Mouse (Mus musculus) adrenal gland, adult 18-20 months (tissue): Measurements from ENCODE around the gene Tanc2. TPM values are rescaled to one million over a fixed set of nuclear protein-coding genes. Genes with fewer than 3 reads are reported as not detected.

ENCODE experiments used
- DNase-seq, 2 experiments: peaks; one replicate each; pipeline ENCODE4 v3.0.0; 2021 to 2022; ENCODE audit warnings: low spot score in 2 of 2
- total RNA-seq, 2 experiments: library from RNA; stranded (reverse); gene quantifications; 1 replicate in 1 of 2; 2 replicates in 1 of 2; pipeline ENCODE4 v1.2.3; 2021

Tanc2 gene
- total RNA-seq, 2 experiments from 2014 or later = 10.6 to 16.0 TPM

DNA sequence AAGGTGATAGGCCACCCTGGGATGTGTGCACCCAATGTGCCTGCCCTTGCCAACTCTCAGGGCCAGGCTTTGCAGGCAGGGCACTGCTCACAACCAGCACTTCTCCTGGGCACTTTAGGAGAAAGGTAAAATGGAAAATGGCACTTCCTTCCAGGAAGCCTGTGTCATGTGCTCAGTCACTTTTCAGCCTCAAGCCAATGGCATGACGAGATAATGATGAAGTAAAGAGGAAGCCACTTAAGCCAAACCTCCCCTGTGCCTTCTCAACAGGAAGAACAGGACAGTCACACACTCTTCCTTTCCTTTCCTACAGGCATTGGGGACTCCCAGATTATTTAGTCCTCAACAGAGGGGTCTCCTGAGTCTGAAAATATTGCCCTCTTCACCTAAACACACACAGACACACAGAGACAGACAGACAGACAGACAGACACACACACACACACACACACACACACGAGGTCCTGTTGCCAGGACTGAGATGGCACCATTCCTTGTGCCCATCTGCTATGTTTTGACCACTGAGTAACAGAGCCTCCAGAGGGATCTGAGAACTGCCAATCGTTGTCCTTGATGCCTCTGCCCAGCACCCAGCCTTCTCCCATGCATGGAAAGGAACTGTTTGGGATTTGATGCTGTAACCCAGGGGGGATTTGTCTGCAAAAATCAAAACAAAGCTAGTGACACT, 330.5 kb downstream of the Tanc2 start:
- no peak for DNase-seq

DNA sequence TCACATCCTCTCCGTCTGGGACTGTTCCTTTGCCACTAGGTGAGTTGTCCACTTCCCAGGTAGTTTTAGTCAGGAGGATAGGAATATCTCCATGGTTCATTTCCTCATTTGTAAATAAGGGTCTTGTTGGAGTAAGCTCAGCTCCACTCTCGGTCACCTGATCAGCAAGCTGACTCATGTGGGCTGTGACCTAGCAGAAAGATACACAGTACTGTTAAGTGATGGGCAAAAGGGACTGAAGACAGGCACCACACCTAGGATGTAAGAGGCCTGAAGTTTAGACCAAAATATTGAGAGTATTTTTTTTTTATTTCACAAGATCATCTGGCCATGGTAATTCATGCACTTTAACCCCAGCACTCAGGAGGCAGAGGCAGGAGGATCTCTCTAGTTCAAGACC, 331.1 kb downstream of the Tanc2 start:
- no peak for DNase-seq

DNA sequence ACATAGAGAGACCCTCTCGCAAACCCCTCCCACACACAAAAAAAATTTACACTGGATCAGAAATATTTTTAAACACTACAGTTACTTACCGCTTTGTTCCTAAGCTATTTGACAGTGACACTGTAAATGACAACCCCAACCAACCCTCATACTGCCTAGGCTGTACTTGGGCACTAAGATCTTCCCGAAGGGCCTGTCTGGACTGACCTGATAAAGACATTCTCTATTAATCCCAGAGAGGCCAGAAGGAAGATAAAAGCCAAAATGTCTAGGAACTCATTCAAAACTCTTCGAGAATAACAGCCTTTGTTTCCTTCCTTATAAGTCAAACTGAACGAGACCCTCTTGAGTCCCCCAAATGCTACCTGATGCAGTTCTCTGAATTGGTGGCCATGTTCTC, 331.5 kb downstream of the Tanc2 start:
- no peak for DNase-seq

DNA sequence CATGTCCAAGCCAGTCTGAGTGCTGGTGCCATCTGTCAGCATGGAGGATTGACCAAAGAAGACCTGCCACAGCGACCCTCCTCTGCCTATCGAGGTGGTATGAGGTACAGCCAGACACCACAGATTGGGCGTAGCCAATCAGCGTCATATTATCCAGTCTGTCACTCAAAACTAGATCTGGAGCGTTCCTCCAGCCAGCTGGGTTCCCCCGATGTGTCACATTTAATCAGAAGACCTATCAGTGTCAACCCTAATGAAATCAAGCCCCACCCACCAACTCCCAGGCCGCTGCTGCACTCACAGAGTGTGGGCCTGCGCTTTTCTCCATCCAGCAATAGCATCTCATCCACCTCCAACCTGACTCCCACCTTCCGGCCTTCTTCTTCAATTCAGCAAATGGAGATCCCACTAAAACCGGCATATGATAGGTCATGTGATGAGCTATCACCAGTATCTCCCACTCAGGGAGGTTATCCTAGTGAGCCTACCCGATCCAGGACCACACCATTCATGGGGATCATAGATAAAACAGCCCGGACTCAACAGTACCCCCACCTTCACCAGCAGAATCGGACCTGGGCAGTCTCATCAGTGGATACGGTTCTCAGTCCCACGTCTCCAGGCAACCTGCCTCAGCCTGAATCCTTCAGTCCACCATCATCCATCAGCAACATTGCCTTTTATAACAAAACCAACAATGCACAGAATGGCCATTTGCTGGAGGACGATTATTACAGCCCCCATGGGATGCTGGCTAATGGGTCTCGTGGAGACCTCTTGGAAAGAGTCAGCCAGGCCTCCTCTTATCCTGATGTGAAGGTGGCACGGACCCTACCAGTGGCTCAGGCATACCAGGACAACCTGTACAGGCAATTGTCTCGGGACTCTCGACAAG, 333.2 kb downstream of the Tanc2 start:
- DNase-seq = no peak

DNA sequence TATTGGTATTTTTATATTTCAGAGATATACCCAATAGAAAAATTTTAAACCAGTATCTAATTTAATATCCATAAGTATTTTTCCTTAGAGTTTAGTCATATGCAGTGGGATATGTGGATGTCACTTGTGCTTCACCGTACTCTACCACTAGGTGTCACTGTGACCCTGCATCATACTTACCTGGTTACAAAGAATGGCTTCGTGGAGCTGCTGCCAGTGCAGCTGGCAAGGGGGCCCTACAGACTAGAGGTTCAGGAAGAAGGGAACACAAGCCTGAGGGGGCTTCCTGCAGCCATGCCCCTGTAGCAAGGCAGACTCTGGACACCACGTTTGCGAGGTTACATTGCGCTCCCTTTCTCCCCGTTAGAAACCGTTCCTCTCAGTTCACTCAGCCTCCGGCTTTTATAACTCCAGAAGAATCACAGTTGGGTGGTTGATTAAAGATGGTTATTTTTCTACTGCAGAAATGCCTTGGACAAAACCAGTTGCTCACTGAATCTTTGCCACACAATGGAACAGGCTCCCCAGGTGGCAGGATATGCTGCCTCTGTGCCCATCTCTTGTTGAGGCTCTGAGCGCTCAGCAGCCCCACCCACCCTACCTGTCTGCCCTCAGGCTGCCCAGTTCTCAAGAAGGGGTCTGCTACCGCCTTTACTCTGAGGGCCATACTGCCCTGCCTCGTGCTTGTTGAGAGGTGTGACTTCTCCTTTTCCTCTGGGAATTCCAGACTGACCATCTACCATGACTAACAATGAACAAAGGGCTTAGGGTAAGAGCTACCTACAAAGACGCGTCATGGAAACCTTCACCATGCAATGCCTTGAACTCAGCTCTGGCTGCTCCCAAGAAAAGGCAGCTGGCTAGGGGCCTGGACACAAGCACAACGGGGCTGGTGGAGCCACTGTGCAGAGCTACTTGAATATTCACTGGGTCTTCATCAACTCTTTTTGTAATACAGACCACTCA, 337.6 kb downstream of the Tanc2 start:
- DNase-seq = peak; percentile 72 to 75

DNA sequence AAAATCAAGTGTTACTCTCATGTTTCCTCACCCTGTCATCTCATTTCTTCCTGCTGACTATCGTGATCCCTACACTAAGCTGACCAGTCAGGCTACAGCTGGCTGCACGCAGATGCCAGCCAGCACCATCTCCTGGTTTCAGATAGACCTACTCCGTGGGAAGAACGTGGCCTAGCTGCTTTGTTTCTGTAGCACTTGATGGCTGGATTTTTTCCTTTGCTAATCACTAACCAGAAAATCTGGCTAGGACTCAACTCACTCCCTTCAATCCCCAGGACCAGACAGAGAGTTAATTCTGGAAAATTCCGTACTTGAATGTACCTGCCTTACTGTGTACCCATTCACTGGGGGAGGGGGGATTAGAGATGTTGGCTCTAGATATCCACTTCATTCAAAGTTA, 338.4 kb downstream of the Tanc2 start:
- DNase-seq = no peak

DNA sequence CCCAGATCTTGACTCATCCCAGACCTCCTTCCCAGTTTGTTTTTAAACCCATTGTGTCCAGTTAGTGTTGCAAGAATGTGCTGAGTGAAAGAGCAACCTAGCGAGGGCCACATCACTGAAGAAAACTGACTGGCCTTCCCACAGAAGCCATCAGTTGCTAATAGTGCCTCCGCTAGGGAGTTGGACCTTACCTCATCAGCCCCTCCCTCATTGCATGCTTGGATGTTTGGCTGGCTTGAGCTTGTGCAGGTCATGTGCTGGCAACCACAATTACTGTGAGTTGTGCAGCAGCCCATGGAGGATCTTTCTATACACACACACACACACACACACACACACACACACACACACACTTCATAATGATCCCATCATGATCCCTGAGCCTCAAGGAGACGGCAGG, 341.6 kb downstream of the Tanc2 start:
- DNase-seq = no peak

DNA sequence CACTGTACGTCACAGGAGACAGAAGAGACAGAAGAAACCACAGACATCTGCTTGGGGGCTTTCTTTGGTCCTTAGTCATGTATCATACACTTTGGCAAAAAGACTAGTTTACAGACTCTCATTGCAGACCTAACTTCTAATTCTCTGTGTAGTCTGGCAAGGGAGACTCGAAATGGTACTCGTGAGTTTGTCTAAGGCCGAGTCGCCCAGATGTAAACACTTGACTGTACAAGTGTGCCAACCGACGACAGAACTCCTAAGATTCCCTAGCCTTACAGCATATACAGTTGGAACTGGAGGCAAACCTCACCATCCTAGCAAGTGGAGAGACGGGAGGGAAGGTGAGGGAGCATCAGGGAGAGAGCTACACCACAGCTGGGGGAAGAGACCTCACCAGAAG, 344.0 kb downstream of the Tanc2 start:
- no peak for DNase-seq

DNA sequence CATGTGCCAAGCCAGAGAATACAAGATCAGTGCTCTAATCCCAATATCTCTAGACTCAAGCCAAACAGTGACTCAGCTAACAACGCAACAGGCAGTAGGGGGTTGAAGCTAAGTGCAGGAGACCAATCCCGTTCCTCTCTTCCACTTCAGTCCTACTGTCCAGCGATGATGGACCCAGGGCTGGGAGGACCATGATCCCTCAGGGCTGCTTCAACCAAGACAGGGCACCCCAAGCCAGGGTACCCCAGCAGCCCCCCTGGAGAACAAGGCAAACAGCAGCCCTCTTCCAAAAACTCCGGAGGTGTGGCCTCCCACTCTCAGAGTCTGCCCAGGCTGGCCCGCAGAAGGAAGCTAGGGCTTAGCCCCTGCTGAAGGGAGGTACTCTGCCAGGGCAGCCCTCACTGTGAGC, 344.5 kb downstream of the Tanc2 start:
- no peak for DNase-seq

DNA sequence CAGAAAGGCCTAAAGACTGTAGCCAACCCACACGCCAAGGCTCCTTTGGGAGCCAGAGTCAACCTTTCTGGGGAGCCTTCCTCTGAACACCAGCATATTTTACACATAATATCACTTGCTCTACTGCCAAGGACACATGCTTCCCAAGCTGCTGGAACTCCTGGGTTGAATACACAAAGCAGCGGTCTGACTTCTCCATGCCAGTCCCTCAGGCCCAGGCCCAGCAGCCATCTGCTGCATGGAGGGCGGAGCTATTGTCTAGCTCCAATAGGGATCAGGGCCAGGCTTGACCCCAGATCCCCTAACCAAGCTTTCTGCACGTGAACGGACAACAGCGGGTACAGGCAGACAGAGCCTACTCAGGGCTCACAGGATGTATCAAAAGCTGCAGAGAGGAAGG, 345.0 kb downstream of the Tanc2 start:
- DNase-seq = no peak

DNA sequence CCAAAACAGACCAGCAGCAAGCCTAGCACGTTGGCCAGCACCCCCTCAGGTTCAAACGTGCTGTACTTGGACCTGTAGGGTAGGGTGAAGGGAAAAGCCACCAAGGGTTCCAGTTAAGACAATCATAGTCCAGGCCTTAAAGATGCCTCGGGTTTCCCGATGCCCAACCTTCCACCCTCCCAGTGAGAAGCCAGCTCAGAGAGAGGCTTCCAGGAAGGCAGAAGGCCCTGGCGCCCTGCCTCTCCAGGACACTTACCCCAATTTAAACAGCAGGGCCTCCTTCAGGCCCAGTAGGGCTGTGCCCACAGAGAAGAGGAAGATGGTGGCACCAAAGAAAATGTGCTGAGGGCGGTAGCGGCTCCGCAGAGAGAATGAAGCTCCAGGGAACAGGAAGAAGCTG, 345.7 kb downstream of the Tanc2 start:
- DNase-seq = no peak

DNA sequence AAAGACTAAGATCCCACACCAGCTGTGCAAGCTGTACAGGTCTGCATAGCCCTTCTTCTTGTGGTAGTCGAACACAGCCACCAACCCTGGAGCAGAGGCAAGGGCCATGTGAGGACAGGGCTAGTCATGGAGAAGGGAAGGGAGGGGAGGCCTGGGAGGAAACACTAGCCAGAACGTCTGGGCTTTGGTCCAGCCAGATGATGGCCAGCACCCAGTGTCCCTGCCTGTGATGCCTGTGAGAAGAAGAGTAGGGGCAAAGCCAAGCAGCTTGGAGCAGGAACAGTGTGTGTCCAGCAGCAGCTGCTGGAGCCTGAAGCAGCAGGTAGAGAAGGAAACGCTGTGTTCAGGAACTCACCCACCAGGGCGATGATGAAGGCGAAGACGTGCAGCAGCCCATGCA, 346.4 kb downstream of the Tanc2 start:
- no peak for DNase-seq

DNA sequence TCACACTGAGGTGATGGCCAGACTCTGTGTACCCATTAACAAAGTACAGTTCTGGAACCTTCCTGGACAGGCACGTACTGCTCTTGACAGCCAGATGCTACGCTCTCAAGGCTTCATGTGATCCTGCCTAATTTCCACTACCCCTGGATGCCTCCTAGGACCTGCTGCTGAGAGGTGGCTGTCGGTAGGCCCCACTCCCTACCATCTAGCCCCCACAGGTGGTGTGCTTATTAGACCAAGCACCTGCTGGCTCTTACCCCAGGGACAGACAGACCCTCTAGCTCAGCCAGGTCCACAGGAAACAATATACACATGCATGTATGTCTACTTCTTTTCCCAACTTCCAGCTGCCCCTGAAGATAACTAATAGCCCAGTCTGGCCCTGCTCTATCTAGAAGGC, 347.2 kb downstream of the Tanc2 start:
- DNase-seq = no peak

DNA sequence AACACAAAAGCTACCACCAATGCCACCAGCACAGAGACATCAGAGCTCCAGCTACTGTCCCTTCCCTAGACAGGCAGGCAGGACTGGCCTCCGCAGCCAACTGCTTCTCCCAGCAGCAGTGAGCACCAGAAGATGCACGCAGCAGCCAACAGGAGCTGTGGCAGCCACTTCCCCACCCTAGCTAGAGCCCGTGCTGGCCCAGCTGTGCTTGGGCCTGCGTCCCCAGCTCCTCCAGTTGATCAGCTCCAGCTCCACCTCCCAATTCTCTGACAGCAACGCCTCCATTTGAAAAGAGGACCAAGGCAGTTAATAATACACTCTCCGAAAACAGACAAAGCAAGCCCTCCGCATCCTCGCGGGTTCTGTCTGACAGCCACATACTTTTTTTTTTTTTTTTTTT, 349.0 kb downstream of the Tanc2 start:
- DNase-seq = no peak

DNA sequence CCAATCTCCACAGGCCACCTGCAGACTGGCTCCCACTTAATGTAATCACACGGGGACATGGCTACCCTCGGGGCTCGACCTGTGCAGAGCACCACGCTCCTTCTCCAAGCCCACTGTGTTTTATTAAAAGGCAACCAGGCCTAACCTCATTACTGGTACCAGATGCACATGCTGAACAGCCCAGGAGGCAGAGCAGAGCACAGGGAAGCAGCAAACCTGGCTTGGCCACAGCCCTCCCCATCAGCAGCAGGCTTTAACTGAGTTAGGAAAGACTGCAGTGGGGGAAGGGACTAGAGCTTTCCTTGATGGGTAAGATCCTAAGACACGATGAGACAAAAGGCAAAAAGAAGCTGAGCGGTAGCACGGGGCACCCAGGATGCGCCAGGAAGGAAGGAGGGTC, 352.2 kb downstream of the Tanc2 start:
- DNase-seq = no peak

DNA sequence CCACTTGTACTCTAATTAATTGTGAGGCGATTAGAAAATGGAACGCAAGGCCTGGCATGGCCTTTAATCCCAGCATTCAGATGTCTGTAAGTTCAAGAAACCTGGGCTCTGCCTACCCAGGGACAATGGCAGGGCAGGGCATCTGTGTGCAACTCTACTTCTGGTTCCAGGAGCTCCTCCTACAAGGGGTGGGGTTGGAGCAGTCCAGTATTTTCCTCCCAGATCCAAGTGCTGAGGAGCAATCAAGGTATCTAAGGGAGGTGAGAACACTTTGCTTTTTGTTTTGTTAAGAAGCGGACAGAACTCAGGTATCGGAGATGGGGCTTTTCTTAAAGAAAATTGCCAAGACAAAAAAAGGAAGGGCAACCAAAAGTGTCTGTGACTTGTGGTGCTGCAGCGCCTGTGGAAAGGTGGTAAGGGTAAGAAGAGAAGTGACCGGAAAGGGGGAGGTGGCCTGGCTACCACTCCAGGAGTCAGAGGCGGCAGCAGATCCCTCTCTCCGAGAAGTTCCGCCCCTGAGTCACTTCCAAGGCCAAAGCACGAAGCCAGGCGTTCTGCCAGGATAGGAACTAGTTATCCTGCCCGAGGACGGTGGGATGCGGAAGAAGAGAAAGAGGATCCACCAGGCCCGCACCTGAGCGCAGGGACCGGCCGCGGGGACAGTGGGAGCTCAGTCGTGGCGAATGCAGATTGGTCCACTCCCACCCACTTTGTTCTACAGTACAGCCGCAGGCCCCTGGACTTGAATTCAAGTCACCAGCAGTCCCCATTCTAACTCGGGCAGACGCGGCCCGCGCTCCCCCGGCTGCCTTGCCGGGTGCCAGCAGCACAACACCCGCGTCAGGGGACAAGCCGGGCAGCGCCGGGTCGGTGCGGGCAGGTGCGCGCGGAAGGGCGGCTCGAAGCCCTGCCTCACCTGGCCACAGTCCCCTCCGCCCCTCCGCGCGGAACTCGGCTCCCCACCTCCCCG, 353.6 kb downstream of the Tanc2 start:
- DNase-seq = peak; percentile 51 to 61

DNA sequence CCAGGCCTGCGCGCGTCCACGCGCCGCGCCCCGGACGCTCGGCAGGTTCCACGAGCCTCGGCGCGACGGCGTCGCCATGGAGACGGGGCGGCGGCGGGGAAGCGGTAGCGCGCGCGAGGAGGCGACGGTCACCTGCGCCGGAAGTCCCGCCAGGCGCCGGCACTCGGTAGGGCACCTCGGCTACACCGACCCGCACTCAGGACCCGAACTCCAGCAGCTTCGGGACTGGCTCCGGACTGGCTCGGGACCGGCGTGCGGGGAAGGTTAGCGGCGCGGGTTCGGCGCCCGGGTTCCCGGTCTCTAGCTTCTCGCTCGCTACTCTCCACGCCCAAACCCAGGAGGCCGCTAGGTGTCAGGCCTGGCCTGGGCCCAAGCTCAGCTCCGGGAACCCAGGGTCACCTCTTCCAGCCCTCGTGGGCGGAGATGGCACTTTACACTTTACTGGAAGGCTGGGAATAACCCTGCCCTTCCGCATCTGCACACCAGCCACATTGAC, 354.4 kb downstream of the Tanc2 start:
- DNase-seq = peak; percentile 71 to 75

DNA sequence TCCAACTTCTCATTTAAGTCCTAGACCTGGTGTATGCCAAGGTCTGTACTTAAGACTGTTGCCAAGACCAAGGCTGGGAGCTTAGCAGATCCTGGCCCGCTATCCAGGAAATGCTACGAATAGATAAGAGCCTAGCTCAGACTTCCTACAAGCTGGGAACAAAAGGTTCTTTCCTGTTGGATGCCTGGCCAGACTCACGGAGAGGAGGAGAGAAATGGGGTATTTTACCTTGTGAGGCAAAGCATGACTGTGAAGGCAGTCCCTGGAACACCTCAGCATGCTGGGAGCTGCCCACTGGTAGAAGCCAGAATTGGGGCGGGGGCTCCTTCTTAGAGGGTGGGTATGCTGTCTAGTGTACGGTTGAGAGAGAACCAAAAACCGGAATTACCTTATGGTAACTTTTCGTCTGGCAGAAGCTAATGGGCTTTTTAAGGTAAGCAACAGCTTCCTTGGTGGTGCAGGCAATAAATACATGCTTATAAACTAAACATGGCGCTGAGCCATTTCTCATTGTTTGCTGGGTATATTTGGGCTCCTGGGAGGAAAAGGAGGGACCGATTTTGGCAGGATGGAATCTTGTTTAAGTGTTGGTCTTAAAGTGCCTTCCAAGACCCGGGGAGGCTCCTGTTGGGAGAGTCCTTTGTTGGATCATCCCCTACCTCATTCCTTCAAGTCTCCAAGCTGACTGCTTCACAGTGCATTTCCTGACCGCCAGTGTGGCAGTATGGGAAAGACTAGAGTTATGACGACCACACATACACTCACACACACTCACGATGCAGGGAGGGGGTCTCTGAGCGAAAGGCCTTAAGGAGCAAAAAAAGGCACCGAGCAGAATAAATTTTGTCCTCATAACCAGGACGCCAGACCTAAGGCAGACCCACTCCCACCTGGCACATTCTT, 355.2 kb downstream of the Tanc2 start:
- DNase-seq = no peak

DNA sequence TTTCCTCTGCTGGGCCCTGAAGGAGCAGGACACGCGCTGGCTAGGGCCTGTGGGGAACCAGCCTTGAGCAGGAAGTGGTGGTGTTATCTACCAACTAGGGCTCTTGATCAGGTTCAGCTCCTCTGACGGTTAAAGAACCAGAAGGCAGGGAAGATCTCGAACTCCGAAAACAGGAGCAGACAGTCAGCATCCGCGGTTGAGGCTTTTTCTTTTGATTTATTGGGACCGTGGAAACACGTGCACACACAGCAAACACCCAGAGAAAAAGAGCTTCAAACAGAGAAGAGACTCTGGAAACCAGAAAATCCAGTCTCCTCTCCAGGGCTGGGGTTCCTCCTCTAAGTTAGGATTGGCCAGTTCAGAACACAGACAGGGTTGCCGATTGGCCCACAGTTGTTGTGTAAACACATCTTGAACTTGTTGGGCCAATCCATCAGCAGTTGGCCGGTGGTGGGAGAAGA, 356.9 kb downstream of the Tanc2 start:
- DNase-seq = no peak
